Mouse (Mus musculus) neural tube, embryonic 15.5 days (tissue): ENCODE data around the gene Gm20388. TPM values are rescaled to one million over a fixed set of nuclear protein-coding genes. Genes with fewer than 3 reads are reported as not detected.

Source experiments
- ATAC-seq: fragments of 200-750 bp; cut with Nextera tagmentation; 2 replicates; pipeline ENCODE4 v1.8.0; 2017; ENCODE audit warnings: mild to moderate bottlenecking, moderate TSS enrichment, moderate library complexity; ENCODE audit not compliant: low FRiP score
- H3K27ac ChIP-seq: fragments of 300-500 bp; sonication (generic); replicated peaks from 2 replicates; pipeline ENCODE4 v1.5.1; 2015; ENCODE audit warnings: mild to moderate bottlenecking, inconsistent platforms
- H3K27me3 ChIP-seq: fragments of 300-500 bp; sonication (generic); replicated peaks from 2 replicates; pipeline ENCODE4 v1.6.1; 2015; ENCODE audit warnings: inconsistent platforms
- H3K36me3 ChIP-seq: fragments of 300-500 bp; sonication (generic); 2 replicates; pipeline ENCODE4 v1.6.1; 2015; ENCODE audit warnings: inconsistent platforms
- H3K4me1 ChIP-seq: fragments of 300-500 bp; sonication (generic); 2 replicates; pipeline ENCODE4 v1.6.1; 2015; ENCODE audit warnings: inconsistent platforms
- H3K4me2 ChIP-seq: fragments of 300-500 bp; sonication (generic); 2 replicates; pipeline ENCODE4 v1.6.1; 2015; ENCODE audit warnings: inconsistent platforms, mild to moderate bottlenecking, moderate library complexity
- H3K4me3 ChIP-seq: fragments of 300-500 bp; sonication (generic); replicated peaks from 2 replicates; pipeline ENCODE4 v1.5.1; 2015; ENCODE audit warnings: mild to moderate bottlenecking, inconsistent platforms
- H3K9ac ChIP-seq: fragments of 300-500 bp; sonication (generic); replicated peaks from 2 replicates; pipeline ENCODE4 v1.6.1; 2015; ENCODE audit warnings: mild to moderate bottlenecking, inconsistent platforms
- H3K9me3 ChIP-seq: fragments of 300-500 bp; sonication (generic); replicated peaks from 2 replicates; pipeline ENCODE4 v1.6.1; 2016; ENCODE audit warnings: inconsistent platforms
- WGBS: fragments of 180-500 bp; shearing (Covaris S2); methylation state at CpG from one replicate; pipeline ENCODE4 v1.1.7; 2015; ENCODE audit warnings: mixed read lengths; 5-methylcytosine and 5-hydroxymethylcytosine counted together
- polyA plus RNA-seq: library from polyadenylated mRNA; unstranded; fragments of >200 nt; fragmentation: Nextera tagmentation; extraction: Ambion mirVana; gene quantifications from 2 replicates; pipeline ENCODE4 v1.2.1, GENCODE M21; 2015

Gm20388 gene
- polyA plus RNA-seq, 1 experiment from 2014 or later = not detected

DNA sequence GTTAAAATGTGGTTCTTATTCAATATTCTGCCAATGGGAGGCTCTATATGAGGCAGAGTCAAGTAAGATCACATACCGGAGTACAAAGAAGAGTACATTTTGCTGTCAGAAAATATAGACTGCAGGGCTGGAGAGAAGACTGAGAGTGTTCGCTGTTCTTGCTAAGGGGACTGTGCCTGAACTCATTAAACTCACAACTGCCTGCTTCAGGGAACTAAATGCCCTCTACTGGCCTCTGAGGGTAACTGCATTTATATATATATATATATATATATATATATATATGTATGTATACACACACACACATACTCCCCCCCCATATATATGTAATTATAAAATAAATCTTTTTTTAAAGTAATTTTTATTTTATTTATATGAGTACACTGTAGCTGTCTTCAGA, 4056.3 kb downstream of the Gm20388 start:
- no peak overlapping the region for H3K9ac ChIP-seq
- no peaks in the 10 kb centered on the region for H3K27me3 ChIP-seq
- no peak overlapping the region for H3K27ac ChIP-seq
- 69% methylated on average over 2 of the region's 2 CpGs for WGBS
- peaks cover 51% of the 10 kb centered on the region for H3K36me3 ChIP-seq
- no peaks in the 10 kb centered on the region for H3K4me1 ChIP-seq
- H3K4me3 ChIP-seq = no peak overlapping the region
- no peak for ATAC-seq
- no peaks in the 10 kb centered on the region for H3K9me3 ChIP-seq
- H3K4me2 ChIP-seq = no peak overlapping the region

DNA sequence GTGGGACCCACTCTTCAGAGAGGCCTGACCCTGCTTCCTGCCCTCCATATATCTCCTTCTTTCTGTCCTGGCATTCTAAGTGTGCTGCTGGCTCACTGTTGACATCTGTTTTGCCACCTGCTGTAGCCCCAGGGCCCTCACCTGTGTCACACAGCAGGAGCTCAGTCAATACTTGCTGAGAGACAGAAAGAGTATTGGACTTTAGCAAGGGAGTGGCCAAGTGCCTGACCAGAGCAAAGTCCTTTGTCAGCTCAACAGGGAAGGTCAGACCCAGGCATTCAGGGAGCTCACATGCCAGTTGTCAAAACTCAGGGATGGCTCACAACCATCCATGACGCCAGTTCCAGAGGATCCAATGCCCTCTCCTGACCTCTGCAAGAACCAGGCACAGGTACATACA, 4062.9 kb downstream of the Gm20388 start:
- H3K27me3 ChIP-seq = no peaks in the 10 kb centered on the region
- no peak overlapping the region for H3K27ac ChIP-seq
- no peak overlapping the region for H3K4me3 ChIP-seq
- no peak overlapping the region for H3K4me2 ChIP-seq
- no peaks in the 10 kb centered on the region for H3K4me1 ChIP-seq
- no peaks in the 10 kb centered on the region for H3K9me3 ChIP-seq
- H3K9ac ChIP-seq = no peak overlapping the region
- WGBS = 100% methylated on average over 1 of the region's 1 CpGs
- ATAC-seq = no peak
- H3K36me3 ChIP-seq = peaks cover 13% of the 10 kb centered on the region

DNA sequence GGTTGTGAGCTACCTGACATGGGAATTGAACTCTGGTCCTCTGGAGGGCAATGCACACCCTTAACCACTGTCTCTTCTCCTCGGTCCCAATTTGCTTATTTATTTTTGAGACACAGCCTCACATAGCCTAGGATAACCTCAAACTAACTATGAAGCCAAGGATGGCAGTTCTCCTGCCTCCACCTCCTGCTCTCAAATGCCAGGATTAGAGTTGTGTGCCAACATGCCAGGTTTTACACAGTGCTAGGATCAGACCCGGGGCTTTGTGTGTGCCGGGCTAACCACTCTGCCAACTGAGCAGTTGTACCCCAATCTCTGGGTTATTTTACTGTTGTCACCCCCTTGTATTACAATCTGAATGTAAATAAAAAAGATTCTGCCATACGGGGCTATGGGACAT, 4066.9 kb downstream of the Gm20388 start:
- H3K9me3 ChIP-seq = no peaks in the 10 kb centered on the region
- H3K36me3 ChIP-seq = no peaks in the 10 kb centered on the region
- H3K4me2 ChIP-seq = no peak overlapping the region
- WGBS = 93% methylated on average over 4 of the region's 4 CpGs
- ATAC-seq = no peak
- H3K27ac ChIP-seq = no peak overlapping the region
- H3K4me3 ChIP-seq = no peak overlapping the region
- peaks cover 20% of the 10 kb centered on the region for H3K4me1 ChIP-seq
- no peak overlapping the region for H3K9ac ChIP-seq
- H3K27me3 ChIP-seq = no peaks in the 10 kb centered on the region

GRCm38 (mm10) chr8:123978166-123978838, 4067.7 kb downstream of the Gm20388 start:
- Histone ChIP-seq H3K9ac (no peak overlapping the region), H3K27ac (no peak overlapping the region), H3K36me3 (no peaks in the 10 kb centered on the region), H3K4me3 (no peak overlapping the region), H3K4me2 (no peak overlapping the region), H3K27me3 (no peaks in the 10 kb centered on the region), H3K9me3 (no peaks in the 10 kb centered on the region), H3K4me1 (peaks cover 23% of the 10 kb centered on the region)
- WGBS = 73% methylated on average over 14 of the region's 14 CpGs
- ATAC-seq = no peak

- peaks cover 27% of the 10 kb centered on the region for H3K4me1 ChIP-seq
- WGBS = 85% methylated on average over 8 of the region's 8 CpGs
These were observed 4068.3 kb downstream of the Gm20388 start for GRCm38 (mm10) chr8:123978926-123979325.

GRCm38 (mm10) chr8:123980239-123980638, 4069.6 kb downstream of the Gm20388 start:
- Histone ChIP-seq H3K4me3 (no peak overlapping the region), H3K9ac (no peak overlapping the region), H3K36me3 (no peaks in the 10 kb centered on the region), H3K9me3 (no peaks in the 10 kb centered on the region), H3K4me1 (peaks cover 27% of the 10 kb centered on the region), H3K27me3 (no peaks in the 10 kb centered on the region), H3K27ac (no peak overlapping the region), H3K4me2 (peak overlapping the region; percentile 91; the same call in 1 of the 2 replicates)
- ATAC-seq = no peak
- 74% methylated on average over 4 of the region's 4 CpGs for WGBS

More at GRCm38 (mm10) chr8:123978926-123979325, 4068.3 kb downstream of the Gm20388 start:
- Histone ChIP-seq H3K9ac (no peak overlapping the region), H3K27ac (no peak overlapping the region), H3K27me3 (no peaks in the 10 kb centered on the region), H3K9me3 (no peaks in the 10 kb centered on the region), H3K4me2 (no peak overlapping the region), H3K36me3 (no peaks in the 10 kb centered on the region), H3K4me3 (no peak overlapping the region)
- no peak for ATAC-seq

DNA sequence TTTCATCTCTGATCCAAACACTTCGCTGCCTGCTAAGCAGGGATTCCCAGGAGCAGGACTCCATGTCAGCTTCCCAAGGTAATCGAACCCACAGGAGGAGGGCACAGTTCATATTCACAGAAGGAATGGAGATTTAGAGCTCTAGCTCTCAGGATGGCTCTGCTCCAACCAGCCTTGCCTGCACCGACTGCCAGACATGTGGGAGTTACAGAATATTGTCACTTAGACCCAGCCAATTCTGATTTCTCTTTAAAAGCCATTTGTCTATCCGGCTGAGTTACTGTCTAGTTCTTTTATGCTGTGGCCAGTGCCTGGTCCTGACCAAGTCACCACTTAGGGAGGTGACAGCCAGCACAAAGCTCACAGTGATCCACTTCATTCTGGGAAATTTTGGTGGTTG, 4071.0 kb downstream of the Gm20388 start:
- peaks cover 27% of the 10 kb centered on the region for H3K4me1 ChIP-seq
- peak overlapping the region; percentile 84 for H3K4me3 ChIP-seq
- no peak overlapping the region for H3K27ac ChIP-seq
- no peaks in the 10 kb centered on the region for H3K9me3 ChIP-seq
- H3K4me2 ChIP-seq = peak overlapping the region; percentile 91
- no peak overlapping the region; the same call in 1 of the 2 replicates for H3K9ac ChIP-seq
- 51% methylated on average over 4 of the region's 4 CpGs for WGBS
- H3K36me3 ChIP-seq = no peaks in the 10 kb centered on the region
- no peak for ATAC-seq
- no peaks in the 10 kb centered on the region for H3K27me3 ChIP-seq

- Histone ChIP-seq H3K27me3 (no peaks in the 10 kb centered on the region), H3K4me3 (peak overlapping the region; percentile 84), H3K4me2 (peak overlapping the region; percentile 91), H3K4me1 (peaks cover 27% of the 10 kb centered on the region), H3K36me3 (no peaks in the 10 kb centered on the region), H3K9me3 (no peaks in the 10 kb centered on the region), H3K27ac (peak overlapping the region; percentile 80), H3K9ac (peak overlapping the region; percentile 85)
- ATAC-seq = peak; percentile 51
- WGBS = under 1% methylated on average over 37 of the region's 48 CpGs
These were observed 4071.7 kb downstream of the Gm20388 start for GRCm38 (mm10) chr8:123982291-123982793.

GRCm38 (mm10) chr8:123982826-123983400, 4072.3 kb downstream of the Gm20388 start, which contains the start of gene Abcb10:
TSS of gene Abcb10 (minus strand) at chr8:123983122.
- Histone ChIP-seq H3K9me3 (no peaks in the 10 kb centered on the region), H3K27me3 (no peaks in the 10 kb centered on the region), H3K4me3 (peak within 1 kb of the TSS; percentile 84), H3K4me2 (peak within 1 kb of the TSS; percentile 91), H3K27ac (peak within 1 kb of the TSS; percentile 80), H3K4me1 (peaks cover 27% of the 10 kb centered on the region), H3K9ac (peak within 1 kb of the TSS; percentile 85), H3K36me3 (no peaks in the 10 kb centered on the region)
- under 1% methylated on average over 49 of the region's 56 CpGs for WGBS
- ATAC-seq = peak; percentile 88

DNA sequence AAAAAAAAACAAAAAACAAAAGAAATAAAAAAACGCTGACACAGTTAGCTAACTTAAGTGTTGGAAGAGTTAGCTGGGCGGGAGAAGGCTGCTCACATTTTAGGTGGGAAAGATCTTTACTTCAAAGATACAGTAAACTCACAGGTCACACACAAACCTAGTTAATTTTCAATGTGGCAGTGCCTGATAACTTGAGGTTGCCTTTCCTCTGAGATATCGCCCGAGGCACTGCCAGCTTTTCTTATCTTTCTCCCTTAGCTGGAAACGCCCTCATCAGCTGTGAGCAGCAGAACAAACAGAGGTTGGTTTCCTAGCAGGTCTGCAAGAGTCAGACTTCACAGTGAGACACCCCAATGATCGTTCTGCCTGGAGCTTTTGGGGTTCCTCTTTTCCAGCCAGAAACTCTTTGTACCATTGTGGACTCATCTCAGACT, 4078.0 kb downstream of the Gm20388 start:
- Histone ChIP-seq H3K9me3 (no peaks in the 10 kb centered on the region), H3K27me3 (no peaks in the 10 kb centered on the region), H3K4me2 (no peak overlapping the region), H3K36me3 (no peaks in the 10 kb centered on the region), H3K27ac (no peak overlapping the region), H3K4me1 (peaks cover under 1% of the 10 kb centered on the region), H3K4me3 (no peak overlapping the region), H3K9ac (no peak overlapping the region)
- no peak for ATAC-seq
- WGBS = 82% methylated on average over 6 of the region's 6 CpGs

- Histone ChIP-seq H3K36me3 (0 out of 2 replicates have a peak, but pooled peaks cover 5% of the 10 kb centered on the region), H3K27ac (no peak overlapping the region), H3K9me3 (no peaks in the 10 kb centered on the region), H3K4me1 (no peaks in the 10 kb centered on the region), H3K4me3 (no peak overlapping the region), H3K9ac (no peak overlapping the region), H3K4me2 (no peak overlapping the region), H3K27me3 (no peaks in the 10 kb centered on the region)
- 79% methylated on average over 7 of the region's 7 CpGs for WGBS
- no peak for ATAC-seq
These were observed 4078.5 kb downstream of the Gm20388 start for GRCm38 (mm10) chr8:123989128-123989527.
